Mouse (Mus musculus) mouse embryonic stem cell (cell line): ENCODE data around the gene Armc2.

Experiments used
- in situ Hi-C, 2 experiments: fragments of 300-500 bp; cut with MboI; formaldehyde crosslinking; loops; 1 replicate in 1 of 2; 3 replicates in 1 of 2; pipeline ENCODE4 v1.14.3; 2019 to 2020; ENCODE audit warnings: low sequenced_read_pairs in 2 of 2, low pct_unique_long_range_greater_than_20kb in 1 of 2, mixed read lengths in 1 of 2; ENCODE audit not compliant: unreplicated experiment in 1 of 2

Gene Armc2

GRCm38 (mm10) chr10:41935476-41935829 lies 82.8 kb downstream of the Armc2 start:
- in situ Hi-C loops: no loop called here

GRCm38 (mm10) chr10:41934633-41935475 lies 83.4 kb downstream of the Armc2 start:
- in situ Hi-C loops: no loop called here

- in situ Hi-C loops: no loop called here
Observed at GRCm38 (mm10) chr10:41933536-41933935, 84.7 kb downstream of the Armc2 start.

GRCm38 (mm10) chr10:41932943-41933342 lies 85.3 kb downstream of the Armc2 start:
- in situ Hi-C loops: no loop called here

GRCm38 (mm10) chr10:41931962-41932361 lies 86.3 kb downstream of the Armc2 start:
- in situ Hi-C loops: no loop called here

- in situ Hi-C loops: no loop called here
Observed at GRCm38 (mm10) chr10:41930966-41931365, 87.3 kb downstream of the Armc2 start.

- in situ Hi-C loops: no loop called here
Observed at GRCm38 (mm10) chr10:41926726-41927125, 91.5 kb downstream of the Armc2 start.

- in situ Hi-C loops: no loop called here
Observed at GRCm38 (mm10) chr10:41912290-41912994, 105.8 kb downstream of the Armc2 start.

- in situ Hi-C loops: no loop called here
Observed at GRCm38 (mm10) chr10:41908899-41909298, 109.3 kb downstream of the Armc2 start.

GRCm38 (mm10) chr10:41907950-41908349 lies 110.3 kb downstream of the Armc2 start:
- in situ Hi-C loops: no loop called here

GRCm38 (mm10) chr10:41907473-41907872 lies 110.8 kb downstream of the Armc2 start:
- in situ Hi-C loops: no loop called here

GRCm38 (mm10) chr10:41901864-41902263 lies 116.4 kb downstream of the Armc2 start:
- in situ Hi-C loops: no loop called here

GRCm38 (mm10) chr10:41901456-41901855 lies 116.8 kb downstream of the Armc2 start:
- in situ Hi-C loops: no loop called here

GRCm38 (mm10) chr10:41896865-41897264 lies 121.4 kb downstream of the Armc2 start:
- in situ Hi-C loops: no loop called here

GRCm38 (mm10) chr10:41896425-41896824 lies 121.8 kb downstream of the Armc2 start:
- in situ Hi-C loops: no loop called here

- in situ Hi-C loops: no loop called here
Observed at GRCm38 (mm10) chr10:41893433-41894411, 124.5 kb downstream of the Armc2 start.

- in situ Hi-C loops: no loop called here
Observed at GRCm38 (mm10) chr10:41891312-41891711, 126.9 kb downstream of the Armc2 start.

GRCm38 (mm10) chr10:41890537-41890936 lies 127.7 kb downstream of the Armc2 start:
- in situ Hi-C loops: no loop called here

GRCm38 (mm10) chr10:41889566-41889965 lies 128.7 kb downstream of the Armc2 start:
- in situ Hi-C loops: no loop called here
